Mouse (Mus musculus): ENCODE results near the gene Spata31d1a. TPM values are rescaled to one million over a fixed set of nuclear protein-coding genes. Genes with fewer than 3 reads are reported as not detected.

Gene Spata31d1a
- polyA plus RNA-seq, 1 experiment from 2014 or later = 0.20 TPM

- H3K36me3 ChIP-seq = peaks cover 45% of the 10 kb centered on the region
- 93% methylated on average over 19 of the region's 19 CpGs for WGBS
- H3K4me1 ChIP-seq = peaks cover 4% of the 10 kb centered on the region; the same call in 1 of the 2 replicates
- H3K9me3 ChIP-seq = no peaks in the 10 kb centered on the region
- H3K9ac ChIP-seq = no peak overlapping the region
- no peak for ATAC-seq (ENCODE audit: insufficient number of reproducible peaks, insufficient read depth, low FRiP score, low TSS enrichment, low read depth)
- no peak overlapping the region for H3K4me3 ChIP-seq
- no peak overlapping the region for H3K27ac ChIP-seq
- no peak overlapping the region for H3K4me2 ChIP-seq
- no peaks in the 10 kb centered on the region for H3K27me3 ChIP-seq
These were observed 46.0 kb downstream of the Spata31d1a start for GRCm38 (mm10) chr13:59663939-59664712.

GRCm38 (mm10) chr13:59661966-59662365, 48.2 kb downstream of the Spata31d1a start:
- Histone ChIP-seq H3K4me1 (0 out of 2 replicates have a peak, but pooled peaks cover under 1% of the 10 kb centered on the region), H3K4me2 (no peak overlapping the region), H3K27ac (no peak overlapping the region), H3K4me3 (no peak overlapping the region), H3K36me3 (peaks cover 55% of the 10 kb centered on the region), H3K27me3 (no peaks in the 10 kb centered on the region), H3K9ac (no peak overlapping the region), H3K9me3 (no peaks in the 10 kb centered on the region)
- 95% methylated on average over 12 of the region's 12 CpGs for WGBS
- no peak for ATAC-seq (ENCODE audit: insufficient number of reproducible peaks, insufficient read depth, low FRiP score, low TSS enrichment, low read depth)

DNA sequence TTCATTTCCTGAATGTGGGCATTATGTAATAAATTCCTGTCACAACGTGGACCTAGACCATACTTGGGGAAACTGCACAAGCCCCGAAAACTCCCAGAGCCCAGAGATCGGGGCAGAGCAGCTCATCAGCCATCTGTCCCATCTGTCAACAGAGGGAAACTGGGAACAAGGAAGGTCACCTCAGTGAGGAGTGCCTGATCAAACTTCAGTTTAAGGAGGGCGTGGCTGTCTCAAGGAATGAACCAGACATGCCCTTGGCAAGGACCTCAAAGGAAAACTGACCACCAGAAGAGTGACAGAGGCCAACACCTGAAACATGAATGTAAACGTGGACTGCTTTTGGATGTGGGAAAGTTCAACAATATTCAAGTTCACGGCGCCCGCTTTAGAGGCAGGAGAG, 48.7 kb downstream of the Spata31d1a start:
- Histone ChIP-seq H3K4me3 (no peak overlapping the region), H3K27me3 (no peaks in the 10 kb centered on the region), H3K9ac (no peak overlapping the region), H3K36me3 (peaks cover 52% of the 10 kb centered on the region), H3K27ac (no peak overlapping the region), H3K9me3 (no peaks in the 10 kb centered on the region), H3K4me2 (no peak overlapping the region), H3K4me1 (peaks cover 6% of the 10 kb centered on the region)
- 92% methylated on average over 8 of the region's 8 CpGs for WGBS
- ATAC-seq (ENCODE audit: insufficient number of reproducible peaks, insufficient read depth, low FRiP score, low TSS enrichment, low read depth) = no peak

DNA sequence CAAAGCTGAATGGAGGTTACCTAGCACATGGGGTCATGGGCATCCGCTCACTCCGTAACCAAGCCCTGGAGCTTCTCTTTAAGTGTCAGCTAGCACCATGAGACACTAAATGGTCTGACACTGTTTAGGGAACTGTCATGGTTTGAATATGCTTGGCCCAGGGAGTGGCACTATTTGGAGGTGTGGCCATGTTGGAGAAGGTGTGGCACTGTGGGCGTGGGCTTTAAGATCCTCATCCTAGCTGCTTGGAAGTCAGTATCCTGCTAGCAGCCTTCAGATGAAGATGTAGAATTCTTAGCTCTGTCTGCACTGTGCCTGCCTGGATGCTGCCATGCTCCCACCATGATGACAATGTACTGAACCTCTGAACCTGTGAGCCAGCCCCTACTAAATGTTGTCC, 49.8 kb downstream of the Spata31d1a start:
- Histone ChIP-seq H3K4me1 (peaks cover 6% of the 10 kb centered on the region), H3K9ac (no peak overlapping the region), H3K4me2 (no peak overlapping the region), H3K27me3 (no peaks in the 10 kb centered on the region), H3K27ac (no peak overlapping the region), H3K4me3 (no peak overlapping the region), H3K9me3 (no peaks in the 10 kb centered on the region), H3K36me3 (peaks cover 48% of the 10 kb centered on the region)
- WGBS = 96% methylated on average over 3 of the region's 3 CpGs
- ATAC-seq (ENCODE audit: insufficient number of reproducible peaks, insufficient read depth, low FRiP score, low TSS enrichment, low read depth) = no peak

DNA sequence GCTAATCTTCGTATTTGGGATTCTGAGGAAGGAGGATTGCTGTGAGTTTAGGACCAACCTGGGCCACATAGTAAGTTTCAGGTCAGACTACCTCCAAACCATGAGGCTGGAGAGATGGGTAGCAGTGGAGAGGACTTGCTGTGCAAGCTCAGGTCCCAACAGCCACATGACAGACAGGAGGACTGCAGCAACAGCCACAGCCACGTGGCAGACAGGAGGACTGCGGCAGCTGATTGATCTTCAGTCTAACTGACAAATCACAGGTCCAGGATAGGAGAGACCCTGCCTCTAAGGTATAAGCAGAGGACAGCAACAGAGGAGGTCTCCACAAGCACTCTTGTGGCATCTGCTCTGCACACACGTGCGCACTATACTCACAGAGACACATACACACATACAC, 52.3 kb downstream of the Spata31d1a start:
- H3K4me3 ChIP-seq = no peak overlapping the region
- no peaks in the 10 kb centered on the region for H3K27me3 ChIP-seq
- WGBS = 90% methylated on average over 5 of the region's 5 CpGs
- H3K9me3 ChIP-seq = no peaks in the 10 kb centered on the region
- no peak overlapping the region for H3K27ac ChIP-seq
- peaks cover 30% of the 10 kb centered on the region for H3K36me3 ChIP-seq
- H3K9ac ChIP-seq = no peak overlapping the region
- no peak overlapping the region for H3K4me2 ChIP-seq
- ATAC-seq (ENCODE audit: insufficient number of reproducible peaks, insufficient read depth, low FRiP score, low TSS enrichment, low read depth) = no peak
- H3K4me1 ChIP-seq = peaks cover 17% of the 10 kb centered on the region

DNA sequence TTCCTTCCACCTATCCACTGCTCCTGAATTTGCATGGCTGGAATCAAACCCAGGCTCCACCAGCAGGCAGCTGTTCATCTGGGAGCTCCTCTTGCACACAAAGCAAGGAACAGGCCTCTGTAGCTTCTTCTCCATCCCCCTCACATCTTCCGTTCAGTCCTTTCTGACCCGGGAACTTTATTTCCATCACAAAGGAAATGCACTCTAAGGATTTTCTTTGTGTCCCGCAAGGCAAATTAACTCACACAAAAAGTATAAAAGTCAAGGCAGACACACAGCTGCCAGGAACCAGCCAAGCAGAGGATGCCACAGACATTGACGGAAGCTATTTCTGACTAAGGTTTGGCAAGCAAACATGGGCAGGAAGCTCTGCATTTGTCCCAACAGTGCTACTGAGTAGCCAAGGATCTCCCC, 53.1 kb downstream of the Spata31d1a start:
- Histone ChIP-seq H3K36me3 (peaks cover 22% of the 10 kb centered on the region), H3K4me2 (no peak overlapping the region), H3K4me1 (peaks cover 22% of the 10 kb centered on the region), H3K9ac (no peak overlapping the region), H3K4me3 (no peak overlapping the region), H3K9me3 (no peaks in the 10 kb centered on the region), H3K27me3 (no peaks in the 10 kb centered on the region), H3K27ac (peak overlapping the region; percentile 68)
- WGBS = 58% methylated on average over 4 of the region's 4 CpGs
- no peak for ATAC-seq (ENCODE audit: insufficient number of reproducible peaks, insufficient read depth, low FRiP score, low TSS enrichment, low read depth)

DNA sequence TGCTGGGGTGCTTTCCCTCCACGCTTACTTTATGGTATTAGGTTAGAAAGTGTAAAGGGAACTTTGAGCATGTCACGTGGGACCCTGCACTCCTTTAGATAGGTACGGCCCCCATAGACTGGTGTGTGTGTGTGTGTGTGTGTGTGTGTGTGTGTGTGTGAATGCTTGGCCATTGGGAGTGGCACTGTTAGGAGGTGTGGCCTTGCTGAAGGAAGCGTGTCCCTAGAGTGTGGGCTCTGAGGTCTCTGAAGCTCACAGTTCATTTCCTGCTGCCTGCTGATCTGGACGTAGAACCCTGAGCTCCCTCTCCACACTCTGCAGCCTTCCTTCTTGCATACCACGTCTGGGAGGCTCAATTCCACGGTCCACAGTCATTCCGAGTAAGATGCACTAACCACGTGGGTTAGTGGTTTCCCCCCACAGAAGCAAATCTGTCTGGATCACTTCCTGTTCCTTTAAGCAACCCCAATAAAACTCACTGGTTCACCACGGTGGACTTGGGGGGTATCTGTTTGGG, 53.8 kb downstream of the Spata31d1a start:
- WGBS = 56% methylated on average over 10 of the region's 10 CpGs
- Histone ChIP-seq H3K4me2 (no peak overlapping the region), H3K9ac (no peak overlapping the region), H3K9me3 (no peaks in the 10 kb centered on the region), H3K4me3 (no peak overlapping the region), H3K27me3 (no peaks in the 10 kb centered on the region), H3K4me1 (peaks cover 22% of the 10 kb centered on the region), H3K36me3 (peaks cover 16% of the 10 kb centered on the region), H3K27ac (peak overlapping the region; percentile 68; the same call in 1 of the 2 replicates)
- no peak for ATAC-seq (ENCODE audit: insufficient number of reproducible peaks, insufficient read depth, low FRiP score, low TSS enrichment, low read depth)

DNA sequence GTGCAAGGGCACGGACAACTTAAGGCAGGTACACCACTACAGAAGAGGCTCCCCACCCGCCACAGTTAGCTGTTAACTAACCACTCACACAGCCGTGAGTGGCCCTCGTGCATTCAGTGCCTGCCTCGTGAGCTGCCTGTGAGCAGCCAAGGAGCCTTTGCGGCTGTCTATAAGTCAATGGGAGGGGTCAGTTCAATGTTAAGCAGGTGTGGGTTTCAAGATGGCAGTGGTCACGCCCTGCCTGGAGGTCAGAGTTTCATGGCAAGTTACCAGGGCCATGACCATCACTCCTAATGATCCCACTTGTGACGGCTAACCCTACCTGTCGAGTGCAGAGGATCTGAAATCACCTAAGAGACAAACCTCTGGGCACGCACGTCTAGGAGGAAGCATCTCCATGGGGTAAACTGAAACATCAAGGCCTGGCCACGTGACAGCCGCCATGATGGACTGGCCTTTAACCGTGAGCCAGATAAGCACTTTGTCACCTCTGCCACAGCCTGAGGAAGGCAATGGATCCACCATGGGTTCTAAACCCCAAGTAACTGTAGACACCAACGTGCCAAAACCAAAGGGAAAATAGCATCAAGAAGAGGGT, 54.3 kb downstream of the Spata31d1a start:
- Histone ChIP-seq H3K4me1 (peaks cover 22% of the 10 kb centered on the region), H3K9ac (no peak overlapping the region), H3K27ac (no peak overlapping the region), H3K9me3 (no peaks in the 10 kb centered on the region), H3K4me3 (no peak overlapping the region), H3K4me2 (no peak overlapping the region), H3K27me3 (no peaks in the 10 kb centered on the region), H3K36me3 (peaks cover 14% of the 10 kb centered on the region)
- no peak for ATAC-seq (ENCODE audit: insufficient number of reproducible peaks, insufficient read depth, low FRiP score, low TSS enrichment, low read depth)
- 93% methylated on average over 15 of the region's 15 CpGs for WGBS

DNA sequence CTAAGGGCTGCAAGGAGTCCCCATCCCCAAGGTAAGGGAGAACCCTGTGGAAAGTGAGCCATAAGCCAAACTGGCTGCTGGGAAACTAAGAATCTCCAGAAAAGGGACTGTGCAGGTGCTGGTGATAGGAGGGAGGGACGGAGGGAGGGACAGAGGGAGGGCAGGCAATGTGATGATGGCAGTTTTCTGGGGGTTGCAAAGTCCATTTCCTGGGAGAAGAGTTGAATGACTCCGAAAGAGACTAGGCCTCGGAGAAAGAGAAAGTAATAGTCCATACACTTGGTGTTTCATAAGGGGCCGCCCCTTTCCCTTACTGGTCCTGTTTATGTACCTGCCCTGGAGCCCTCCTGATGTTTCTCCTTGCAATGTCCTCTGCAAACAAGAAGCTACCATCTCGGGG, 55.7 kb downstream of the Spata31d1a start:
- Histone ChIP-seq H3K4me3 (no peak overlapping the region), H3K27me3 (no peaks in the 10 kb centered on the region), H3K36me3 (peaks cover 16% of the 10 kb centered on the region), H3K9me3 (no peaks in the 10 kb centered on the region), H3K27ac (no peak overlapping the region), H3K4me1 (peaks cover 22% of the 10 kb centered on the region), H3K9ac (no peak overlapping the region), H3K4me2 (no peak overlapping the region)
- no peak for ATAC-seq (ENCODE audit: insufficient number of reproducible peaks, insufficient read depth, low FRiP score, low TSS enrichment, low read depth)
- 88% methylated on average over 5 of the region's 5 CpGs for WGBS

- Histone ChIP-seq H3K4me2 (no peak overlapping the region), H3K36me3 (peaks cover 25% of the 10 kb centered on the region), H3K27ac (no peak overlapping the region), H3K4me1 (peaks cover 22% of the 10 kb centered on the region), H3K27me3 (no peaks in the 10 kb centered on the region), H3K4me3 (no peak overlapping the region), H3K9ac (no peak overlapping the region), H3K9me3 (no peaks in the 10 kb centered on the region)
- no peak for ATAC-seq (ENCODE audit: insufficient number of reproducible peaks, insufficient read depth, low FRiP score, low TSS enrichment, low read depth)
- WGBS = 69% methylated on average over 3 of the region's 3 CpGs
These were observed 57.0 kb downstream of the Spata31d1a start for GRCm38 (mm10) chr13:59653136-59653535.

GRCm38 (mm10) chr13:59652651-59653050, 57.5 kb downstream of the Spata31d1a start:
- Histone ChIP-seq H3K9ac (no peak overlapping the region), H3K4me3 (no peak overlapping the region), H3K4me2 (no peak overlapping the region), H3K27ac (no peak overlapping the region), H3K4me1 (peaks cover 22% of the 10 kb centered on the region), H3K36me3 (peaks cover 25% of the 10 kb centered on the region), H3K9me3 (no peaks in the 10 kb centered on the region), H3K27me3 (no peaks in the 10 kb centered on the region)
- WGBS = 71% methylated on average over 5 of the region's 5 CpGs
- ATAC-seq (ENCODE audit: insufficient number of reproducible peaks, insufficient read depth, low FRiP score, low TSS enrichment, low read depth) = no peak

Measured in embryonic facial prominence, embryonic 13.5 days (tissue).